Mouse (Mus musculus): ENCODE results near the gene Osgin1.

DNA sequence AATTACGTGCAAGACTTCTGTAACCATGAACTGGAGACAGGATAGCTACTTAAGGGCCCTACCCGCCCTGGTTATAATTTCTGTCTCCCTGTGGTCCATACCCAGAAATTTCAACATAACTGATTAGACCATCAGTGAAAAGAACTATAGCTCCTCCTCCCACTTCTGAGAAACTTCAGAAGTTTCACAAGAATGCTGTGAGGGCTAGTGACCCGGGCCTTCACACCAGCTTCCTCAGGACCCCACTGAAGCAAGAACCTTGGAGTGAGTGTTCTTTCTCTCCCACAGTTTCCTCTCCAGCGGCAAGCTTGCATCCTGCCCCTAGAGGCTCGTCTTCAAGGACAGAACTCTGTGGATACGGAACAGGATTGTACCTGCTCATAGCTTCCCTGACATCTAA lies 48.1 kb upstream of the Osgin1 start:
- TF ChIP-seq EP300 (IDR thresholded peaks at IDR 0.05; ENCODE audit: low read depth) (no peak), CTCF (IDR thresholded peaks at IDR 0.05; ENCODE audit: low read depth) (no peak)

All from heart, postnatal 0 days (tissue).